Mouse (Mus musculus) C2C12 (cell line): ENCODE measurements at regions not wholly inside any gene's neighbourhood (a gene's known extent, or its start where the extent isn't known, plus 50 kb on each side); places are given as distances from the start of the nearest gene placed in this dataset.

Experiments
- CEBPB ChIP-seq: IDR thresholded peaks from one replicate; pipeline ENCODE4 v1.6.1; 2011; ENCODE audit warnings: low read depth, mild to moderate bottlenecking, control low read depth, moderate library complexity
- CTCF ChIP-seq: IDR thresholded peaks from one replicate; pipeline ENCODE4 v1.5.1; 2011; ENCODE audit not compliant: control insufficient read depth, insufficient read depth, insufficient read length
- FOSL1 ChIP-seq: IDR thresholded peaks from one replicate; pipeline ENCODE4 v1.8.0; 2011; ENCODE audit warnings: mild to moderate bottlenecking, low read length; ENCODE audit not compliant: poor library complexity, insufficient read depth, severe bottlenecking
- MAX ChIP-seq: IDR thresholded peaks from one replicate; pipeline ENCODE4 v1.6.1; 2011; ENCODE audit warnings: mild to moderate bottlenecking, control low read depth
- MYOD1 ChIP-seq: IDR thresholded peaks from one replicate; pipeline ENCODE4 v1.6.1; 2011; ENCODE audit warnings: low read depth; ENCODE audit not compliant: control insufficient read depth, insufficient read length
- MYOG ChIP-seq: IDR thresholded peaks from one replicate; pipeline ENCODE4 v1.6.1; 2011; ENCODE audit not compliant: control insufficient read depth, insufficient read length; ENCODE audit errors: extremely low read depth
- USF1 ChIP-seq: IDR thresholded peaks from one replicate; pipeline ENCODE4 v1.6.1; 2011; ENCODE audit warnings: low read depth, mild to moderate bottlenecking, control low read depth, moderate library complexity

DNA sequence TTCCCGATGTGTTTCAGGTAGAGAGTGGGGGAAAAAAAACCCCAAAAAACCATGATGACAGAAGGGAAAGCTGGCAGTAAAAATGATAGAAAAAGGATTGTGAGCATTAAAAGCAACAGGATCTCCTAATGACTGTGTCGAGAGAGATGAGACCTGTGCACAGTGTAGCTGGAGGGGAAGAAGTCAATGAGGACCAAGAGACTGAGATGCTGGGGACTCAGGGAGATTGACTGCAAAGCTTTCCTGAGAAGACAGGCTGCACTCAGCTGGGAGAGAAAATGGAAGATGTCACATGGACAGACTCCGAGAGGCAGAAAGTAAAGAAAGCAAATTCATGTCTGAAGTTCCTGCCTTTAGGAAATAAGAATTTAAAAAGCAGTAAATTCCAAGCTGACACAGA is 55.7 kb upstream of the Atg10 start:
- TF ChIP-seq USF1 = no peak
- TF ChIP-seq MYOD1 = no peak
- no peak for TF ChIP-seq CEBPB
- no peak for TF ChIP-seq CTCF
- TF ChIP-seq FOSL1 = no peak
- TF ChIP-seq MAX = no peak
- no peak for TF ChIP-seq MYOG
